Mouse (Mus musculus) MEL (cell line): ENCODE measurements around the gene Zfp382. TPM values are rescaled to one million over a fixed set of nuclear protein-coding genes. Genes with fewer than 3 reads are reported as not detected.
"Not testable (repeated sequence)": the region's sequence is repeated elsewhere in the genome, so short reads cannot be mapped to it uniquely, and the experiment has no call there.

Experiments
- DNase-seq: peaks from one replicate; pipeline ENCODE4 v3.0.0; 2011; ENCODE audit warnings: low read depth, low spot score
- H3K27ac ChIP-seq: 2 replicates; pipeline ENCODE4 v1.5.1; 2012; ENCODE audit warnings: low read depth, mild to moderate bottlenecking, control low read depth, low read length, moderate library complexity; ENCODE audit not compliant: control insufficient read depth
- H3K27me3 ChIP-seq, 2 experiments: fragments of 150-350 bp in 1 of 2; sonication (generic) in 1 of 2; 2 replicates each; pipeline ENCODE4 v1.6.1; 2012; ENCODE audit warnings: low read length in 2 of 2, mild to moderate bottlenecking in 2 of 2, improper control_type of control experiment in 1 of 2, moderate library complexity in 1 of 2; ENCODE audit not compliant: insufficient read depth in 2 of 2, control insufficient read depth in 1 of 2
- H3K36me3 ChIP-seq, 2 experiments: 2 replicates each; pipeline ENCODE4 v1.6.1; 2012 to 2014; ENCODE audit warnings: low read length in 2 of 2, improper control_type of control experiment in 1 of 2, inconsistent platforms in 1 of 2, mild to moderate bottlenecking in 1 of 2; ENCODE audit not compliant: insufficient read depth in 2 of 2, control insufficient read depth in 1 of 2
- H3K4me1 ChIP-seq, 2 experiments: fragments of 150-350 bp in 1 of 2; sonication (generic) in 1 of 2; 2 replicates each; pipeline ENCODE4 v1.6.1; 2012; ENCODE audit warnings: low read length in 2 of 2, improper control_type of control experiment in 1 of 2, mild to moderate bottlenecking in 1 of 2; ENCODE audit not compliant: insufficient read depth in 2 of 2, control insufficient read depth in 1 of 2
- H3K4me3 ChIP-seq, 2 experiments: fragments of 150-350 bp in 1 of 2; sonication (generic) in 1 of 2; 2 replicates each; pipeline ENCODE4 v1.5.1; 2012; ENCODE audit warnings: low read depth in 2 of 2, low read length in 2 of 2, mild to moderate bottlenecking in 2 of 2, moderate library complexity in 2 of 2, control low read depth in 1 of 2, improper control_type of control experiment in 1 of 2; ENCODE audit not compliant: control insufficient read depth in 1 of 2, insufficient read depth in 1 of 2
- H3K79me2 ChIP-seq: 2 replicates; pipeline ENCODE4 v1.6.1; 2012; ENCODE audit warnings: mild to moderate bottlenecking, low read length, moderate library complexity; ENCODE audit not compliant: control insufficient read depth, poor library complexity, insufficient read depth
- H3K9ac ChIP-seq: 2 replicates; pipeline ENCODE4 v1.6.1; 2012; ENCODE audit warnings: low read depth, mild to moderate bottlenecking, control low read depth, low read length, moderate library complexity; ENCODE audit not compliant: control insufficient read depth, poor library complexity, severe bottlenecking
- H3K9me3 ChIP-seq: fragments of 150-350 bp; sonication (generic); replicated peaks from 2 replicates; pipeline ENCODE4 v1.6.1; 2012; ENCODE audit warnings: mild to moderate bottlenecking, low read length, improper control_type of control experiment, moderate library complexity; ENCODE audit not compliant: insufficient read depth
- CHD2 ChIP-seq: IDR thresholded peaks from 2 replicates; pipeline ENCODE4 v1.6.1; 2011; ENCODE audit warnings: low read length, improper control_type of control experiment
- CTCF ChIP-seq, 3 experiments: IDR thresholded peaks in 2 of 3; conservative IDR thresholded peaks in 1 of 3; 2 replicates each; pipeline ENCODE4 v1.5.1; 2011 to 2012; ENCODE audit warnings: low read length in 3 of 3, low read depth in 2 of 3, mild to moderate bottlenecking in 2 of 3, improper control_type of control experiment in 1 of 3, inconsistent platforms in 1 of 3, mixed read lengths in 1 of 3, moderate library complexity in 1 of 3; ENCODE audit not compliant: control insufficient read depth in 1 of 3, insufficient read depth in 1 of 3, poor library complexity in 1 of 3, severe bottlenecking in 1 of 3
- EP300 ChIP-seq, 2 experiments: IDR thresholded peaks; 2 replicates each; pipeline ENCODE4 v1.6.1; 2011; ENCODE audit warnings: improper control_type of control experiment in 2 of 2, low read length in 2 of 2, low read depth in 1 of 2, mild to moderate bottlenecking in 1 of 2
- ETS1 ChIP-seq: IDR thresholded peaks from 2 replicates; pipeline ENCODE4 v1.6.1; 2012; ENCODE audit warnings: low read depth, mild to moderate bottlenecking, inconsistent platforms, low read length, improper control_type of control experiment, moderate library complexity
- GABPA ChIP-seq: IDR thresholded peaks from 2 replicates; pipeline ENCODE4 v1.6.1; 2012; ENCODE audit warnings: low read depth, mild to moderate bottlenecking, inconsistent platforms, low read length, improper control_type of control experiment, moderate library complexity
- GATA1 ChIP-seq: IDR thresholded peaks from 2 replicates; pipeline ENCODE4 v1.6.1; 2011; ENCODE audit warnings: low read depth, low read length, improper control_type of control experiment
- JUND ChIP-seq: IDR thresholded peaks from 2 replicates; pipeline ENCODE4 v1.6.1; 2011; ENCODE audit warnings: low read depth, mild to moderate bottlenecking, improper control_type of control experiment, low read length
- MAZ ChIP-seq: IDR thresholded peaks from 2 replicates; pipeline ENCODE4 v1.6.1; 2012; ENCODE audit warnings: low read depth, mild to moderate bottlenecking, inconsistent platforms, low read length, improper control_type of control experiment
- MXI1 ChIP-seq: IDR thresholded peaks from 2 replicates; pipeline ENCODE4 v1.6.1; 2011; ENCODE audit warnings: mild to moderate bottlenecking, low read depth, low read length, improper control_type of control experiment
- NELFE ChIP-seq: IDR thresholded peaks from 2 replicates; pipeline ENCODE4 v1.6.1; 2011; ENCODE audit warnings: low read depth, low read length, improper control_type of control experiment
- NRF1 ChIP-seq: IDR thresholded peaks from 2 replicates; pipeline ENCODE4 v1.6.1; 2014; ENCODE audit warnings: low read depth, mild to moderate bottlenecking, inconsistent platforms, low read length, improper control_type of control experiment, moderate library complexity; ENCODE audit not compliant: poor library complexity, insufficient read depth, severe bottlenecking
- POLR2AphosphoS5 ChIP-seq: IDR thresholded peaks from 2 replicates; pipeline ENCODE4 v1.6.1; 2012; ENCODE audit warnings: low read depth, borderline replicate concordance, mild to moderate bottlenecking, inconsistent platforms, low read length, moderate library complexity, mixed read lengths
- RCOR1 ChIP-seq: IDR thresholded peaks from 2 replicates; pipeline ENCODE4 v1.6.1; 2012; ENCODE audit warnings: low read depth, mild to moderate bottlenecking, inconsistent platforms, low read length, improper control_type of control experiment
- SIN3A ChIP-seq: IDR thresholded peaks from 2 replicates; pipeline ENCODE4 v1.6.1; 2012; ENCODE audit warnings: low read length, improper control_type of control experiment, inconsistent platforms
- SMC3 ChIP-seq: IDR thresholded peaks from 2 replicates; pipeline ENCODE4 v1.6.1; 2011; ENCODE audit warnings: low read depth, low read length, improper control_type of control experiment
- TAL1 ChIP-seq: IDR thresholded peaks from 2 replicates; pipeline ENCODE4 v1.6.1; 2012; ENCODE audit warnings: mild to moderate bottlenecking, inconsistent platforms, low read length, moderate library complexity, mixed read lengths
- TBP ChIP-seq: IDR thresholded peaks from 2 replicates; pipeline ENCODE4 v1.8.0; 2011; ENCODE audit warnings: low read depth, low read length, improper control_type of control experiment
- TCF12 ChIP-seq: IDR thresholded peaks from 2 replicates; pipeline ENCODE4 v1.6.1; 2014; ENCODE audit warnings: low read depth, mild to moderate bottlenecking, inconsistent platforms, low read length, improper control_type of control experiment, moderate library complexity
- USF1 ChIP-seq: IDR thresholded peaks from 2 replicates; pipeline ENCODE4 v1.6.1; 2014; ENCODE audit warnings: low read depth, mild to moderate bottlenecking, inconsistent platforms, low read length, improper control_type of control experiment, moderate library complexity
- USF2 ChIP-seq, 2 experiments: IDR thresholded peaks; 2 replicates each; pipeline ENCODE4 v1.6.1; 2011 to 2012; ENCODE audit warnings: improper control_type of control experiment in 2 of 2, low read length in 2 of 2, borderline replicate concordance in 1 of 2, inconsistent platforms in 1 of 2, low read depth in 1 of 2, mild to moderate bottlenecking in 1 of 2; ENCODE audit not compliant: insufficient read depth in 1 of 2
- ZC3H11A ChIP-seq: IDR thresholded peaks from 2 replicates; pipeline ENCODE4 v1.6.1; 2012; ENCODE audit warnings: low read depth, mild to moderate bottlenecking, inconsistent platforms, low read length, improper control_type of control experiment
- ZKSCAN1 ChIP-seq: IDR thresholded peaks from 2 replicates; pipeline ENCODE4 v1.6.1; 2012; ENCODE audit warnings: low read depth, mild to moderate bottlenecking, inconsistent platforms, low read length, improper control_type of control experiment, moderate library complexity
- ZMIZ1 ChIP-seq: IDR thresholded peaks from 2 replicates; pipeline ENCODE4 v1.6.1; 2012; ENCODE audit warnings: low read depth, mild to moderate bottlenecking, inconsistent platforms, low read length, improper control_type of control experiment, moderate library complexity
- ZNF384 ChIP-seq: IDR thresholded peaks from 2 replicates; pipeline ENCODE4 v1.6.1; 2012; ENCODE audit warnings: low read depth, mild to moderate bottlenecking, inconsistent platforms, low read length, improper control_type of control experiment
- polyA plus RNA-seq, 2 experiments: library from polyadenylated mRNA; stranded (reverse) in 1 of 2; unstranded in 1 of 2; fragments of >175 nt in 1 of 2; fragments of >200 nt in 1 of 2; gene quantifications; 2 replicates each; pipeline versions ENCODE4 v1.2.1 to v1.2.4; 2012; ENCODE audit warnings: low replicate concordance in 2 of 2, low read depth in 1 of 2; ENCODE audit not compliant: insufficient read length in 2 of 2, insufficient read depth in 1 of 2, missing spikeins in 1 of 2
- total RNA-seq: library from RNA; depleted of rRNA; stranded (reverse); fragments of 300-350 nt; gene quantifications from 2 replicates; pipeline ENCODE4 v1.2.3, GENCODE M21; 2012

Zfp382 gene
- total and polyA plus RNA-seq, 3 experiments, result 3.9 to 7.1 TPM; not detected in 1

DNA sequence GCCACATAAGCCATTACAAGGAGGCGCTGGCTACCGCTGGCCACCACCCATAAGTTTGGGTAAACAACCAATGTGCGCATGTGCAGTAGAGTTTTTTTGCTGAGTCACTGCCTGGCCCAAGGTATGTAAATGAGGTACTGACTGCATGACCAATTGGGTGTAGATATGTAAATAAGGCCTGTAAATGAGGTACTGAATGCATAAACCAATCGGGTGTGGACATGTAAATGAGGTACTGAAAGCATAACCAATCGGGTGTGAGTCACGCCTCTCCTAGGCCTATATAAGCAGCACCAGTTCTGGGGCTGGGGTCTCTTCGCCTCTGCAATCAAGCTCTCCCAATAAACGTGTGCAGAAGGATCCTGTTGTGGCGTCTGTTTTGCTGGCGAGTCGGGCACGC is 3.8 kb upstream of the Zfp382 start:
- H3K4me3 ChIP-seq, H3K9ac ChIP-seq, H3K9me3 ChIP-seq, H3K36me3 ChIP-seq, H3K4me1 ChIP-seq, H3K27me3 ChIP-seq, H3K79me2 ChIP-seq: not testable (repeated sequence)
- peak; percentile 73 for DNase-seq
- peak overlapping the region; percentile 35; the same call in 1 of the 2 replicates for H3K27ac ChIP-seq
- peak; percentile 64 for TF ChIP-seq TBP

DNA sequence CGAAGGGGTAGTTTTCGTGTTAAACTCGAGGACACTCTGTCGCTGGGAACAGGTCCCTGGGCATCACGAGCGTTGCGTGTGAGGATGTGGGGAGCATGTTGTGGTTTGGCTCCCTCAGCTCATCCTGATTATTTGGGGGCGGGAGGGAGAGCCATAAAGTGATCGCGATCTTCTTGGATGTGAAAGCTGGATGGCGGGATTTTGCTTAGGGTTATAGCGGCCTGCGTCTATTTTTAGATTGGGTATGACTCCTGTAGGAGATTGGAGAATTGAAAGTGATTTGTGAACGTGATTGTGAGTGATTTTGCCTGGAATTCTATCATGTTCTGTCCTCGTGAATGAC is 417 bp downstream of the Zfp382 start:
- Histone ChIP-seq H3K9ac (peak overlapping the region; percentile 86), H3K36me3 (peaks cover 0 to 5% of the 10 kb centered on the region in 2 experiments; a peak in 1 of 4 replicates), H3K79me2 (peaks cover 2% of the 10 kb centered on the region; the same call in 1 of the 2 replicates), H3K9me3 (no peaks in the 10 kb centered on the region), H3K27ac (peak overlapping the region; percentile 29), H3K4me3 (peak overlapping the region; percentile 62 to 71), H3K27me3 (no peaks in the 10 kb centered on the region), H3K4me1 (peaks cover 0 to 5% of the 10 kb centered on the region in 2 experiments; a peak in 3 of 4 replicates)
- TF ChIP-seq ZC3H11A, result no peak
- TF ChIP-seq EP300 (IDR thresholded peaks at IDR 0.05; ENCODE audit: low read depth in 1 of 2, low read length in 2 of 2), result 0 out of 4 replicates have a peak, but pooled peaks of 1 of the 2 experiments have one; percentile 0
- peak; percentile 1; the same call in 1 of the 2 replicates for TF ChIP-seq MXI1
- no peak for TF ChIP-seq TCF12
- DNase-seq, result no peak

DNA sequence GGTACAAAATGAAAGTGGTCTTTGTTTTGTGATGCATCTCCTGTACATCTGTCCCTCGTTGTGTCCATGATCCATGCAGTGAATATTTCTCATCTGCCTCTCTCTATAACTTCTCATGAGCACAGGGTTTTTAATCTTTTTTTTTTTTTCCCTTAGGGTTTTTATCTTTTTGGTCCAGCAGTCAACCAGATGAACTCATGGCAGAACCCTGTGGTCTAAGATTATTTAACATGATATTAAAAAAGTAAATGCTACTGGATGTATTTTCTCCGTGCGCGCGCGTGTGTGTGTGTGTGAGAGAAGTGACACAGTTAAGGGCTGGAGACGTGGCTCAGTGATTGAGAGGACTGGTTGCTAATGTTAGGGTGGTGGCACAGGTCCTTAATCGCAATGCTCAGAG is 8.2 kb downstream of the Zfp382 start:
- peak; percentile 27 for DNase-seq
- H3K9me3 ChIP-seq, result no peaks in the 10 kb centered on the region
- peaks cover 0 to 6% of the 10 kb centered on the region in 2 experiments; a peak in 1 of 4 replicates for H3K4me1 ChIP-seq
- H3K79me2 ChIP-seq, result 0 out of 2 replicates have a peak, but pooled peaks cover 2% of the 10 kb centered on the region
- no peak overlapping the region for H3K9ac ChIP-seq
- no peak overlapping the region for H3K4me3 ChIP-seq
- no peaks in the 10 kb centered on the region for H3K27me3 ChIP-seq
- H3K27ac ChIP-seq, result no peak overlapping the region
- TF ChIP-seq NRF1, result no peak
- TF ChIP-seq MAZ, result no peak
- TF ChIP-seq USF1, result no peak
- TF ChIP-seq MXI1, result no peak
- TF ChIP-seq TCF12, result peak; percentile 56; the same call in 1 of the 2 replicates
- no peak for TF ChIP-seq GABPA
- TF ChIP-seq TAL1, result no peak
- TF ChIP-seq USF2 (IDR thresholded peaks at IDR 0.05; ENCODE audit: borderline replicate concordance in 1 of 2, insufficient read depth in 1 of 2, low read depth in 1 of 2, low read length in 2 of 2), result no peak
- TF ChIP-seq JUND, result no peak
- TF ChIP-seq CHD2, result no peak
- TF ChIP-seq GATA1, result peak; percentile 35
- no peak for TF ChIP-seq ZMIZ1
- TF ChIP-seq CTCF (IDR thresholded peaks at IDR 0.05 in 2 of 3, conservative IDR thresholded peaks at IDR 0.05 in 1 of 3; ENCODE audit: control insufficient read depth in 1 of 3, insufficient read depth in 1 of 3, low read depth in 2 of 3, low read length in 3 of 3, poor library complexity in 1 of 3, severe bottlenecking in 1 of 3), result no peak
- TF ChIP-seq POLR2AphosphoS5, result no peak
- no peak for TF ChIP-seq TBP
- peak; percentile 31; the same call in 1 of the 2 replicates for TF ChIP-seq SIN3A
- TF ChIP-seq EP300 (IDR thresholded peaks at IDR 0.05; ENCODE audit: low read depth in 1 of 2, low read length in 2 of 2), result peak; percentile 32 to 35; a peak in 2 of 4 replicates
- TF ChIP-seq ETS1, result 0 out of 2 replicates have a peak, but pooled peaks have one; percentile 21
- TF ChIP-seq NELFE, result no peak
- TF ChIP-seq ZKSCAN1, result no peak
- TF ChIP-seq SMC3, result no peak
- TF ChIP-seq ZNF384, result peak; percentile 52; the same call in 1 of the 2 replicates
- peak; percentile 55; the same call in 1 of the 2 replicates for TF ChIP-seq RCOR1
- peaks cover 2 to 11% of the 10 kb centered on the region in 2 experiments; a peak in 3 of 4 replicates for H3K36me3 ChIP-seq
